Mouse (Mus musculus): ENCODE measurements around the gene Stk39. TPM values are rescaled to one million over a fixed set of nuclear protein-coding genes. Genes with fewer than 3 reads are reported as not detected.

The Stk39 gene
- total and polyA plus RNA-seq, 2 experiments = 0.54 to 1.7 TPM

DNA sequence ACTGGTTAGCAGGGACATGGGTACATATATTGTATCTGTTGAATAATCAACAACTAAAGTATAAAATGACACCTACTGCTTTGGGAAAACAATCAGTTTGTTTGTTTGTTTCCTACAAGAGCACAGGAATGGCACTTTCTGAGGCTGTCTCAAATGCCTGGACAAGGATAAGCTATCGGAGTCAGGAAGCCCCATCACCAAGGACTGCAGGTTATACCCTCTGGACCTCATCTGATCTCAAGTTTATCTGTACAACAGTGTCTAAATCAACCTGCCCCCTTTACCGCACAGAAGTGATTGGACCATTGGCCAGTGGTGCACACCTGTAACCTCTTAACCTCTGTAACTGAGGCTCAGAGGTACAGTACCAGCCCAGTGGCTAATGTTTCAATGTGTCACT lies 211.2 kb downstream of the Stk39 start:
- WGBS = 93% methylated on average over 2 of the region's 2 CpGs
- no peak for DNase-seq (ENCODE audit: extremely low read depth, low read depth, low spot score)
- no peaks in the 10 kb centered on the region for H3K4me1 ChIP-seq (ENCODE audit: control insufficient read depth, insufficient read depth, low read length)
- H3K27me3 ChIP-seq (ENCODE audit: control insufficient read depth, insufficient read depth, low read length) = no peaks in the 10 kb centered on the region
- TF ChIP-seq CTCF (IDR thresholded peaks at IDR 0.05; ENCODE audit: low read depth, low read length) (no peak), POLR2A (IDR thresholded peaks at IDR 0.05; ENCODE audit: extremely low read depth, insufficient read depth, low read length) (no peak)
- H3K9ac ChIP-seq (ENCODE audit: low read depth, low read length) = no peak overlapping the region
- no peak overlapping the region for H3K27ac ChIP-seq (replicated peaks; ENCODE audit: insufficient read depth, low read depth, low read length)
- no peaks in the 10 kb centered on the region for H3K79me2 ChIP-seq (ENCODE audit: control insufficient read depth, insufficient read depth, low read length)
- H3K36me3 ChIP-seq (ENCODE audit: control insufficient read depth, insufficient read depth, low read length) = no peaks in the 10 kb centered on the region
- no peak overlapping the region for H3K4me3 ChIP-seq (ENCODE audit: insufficient read depth, low read depth, low read length)

DNA sequence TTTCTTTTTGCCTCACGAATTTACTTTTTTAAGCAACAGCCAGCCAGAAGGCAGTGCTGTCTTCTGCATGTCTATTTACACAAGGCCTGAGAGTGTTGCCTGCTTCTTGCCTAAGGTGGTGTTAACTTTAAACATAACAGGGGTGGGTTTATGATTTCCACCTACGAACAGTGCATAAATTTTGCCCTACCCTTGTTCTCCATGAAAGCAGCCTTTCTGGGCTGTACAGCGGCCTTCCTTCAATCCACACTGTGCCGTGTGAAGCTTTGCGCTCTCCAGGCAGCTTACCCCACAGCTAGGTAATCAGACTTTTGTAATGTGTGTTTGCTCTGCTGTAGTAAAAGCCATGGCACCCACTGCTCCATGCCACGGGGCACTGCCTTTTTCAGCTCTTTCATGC lies 214.5 kb downstream of the Stk39 start:
- Histone ChIP-seq H3K27me3 (ENCODE audit: control insufficient read depth, insufficient read depth, low read length) (no peaks in the 10 kb centered on the region), H3K27ac (replicated peaks; ENCODE audit: insufficient read depth, low read depth, low read length) (no peak overlapping the region), H3K4me3 (ENCODE audit: insufficient read depth, low read depth, low read length) (no peak overlapping the region), H3K9ac (ENCODE audit: low read depth, low read length) (no peak overlapping the region), H3K4me1 (ENCODE audit: control insufficient read depth, insufficient read depth, low read length) (no peaks in the 10 kb centered on the region), H3K36me3 (ENCODE audit: control insufficient read depth, insufficient read depth, low read length) (no peaks in the 10 kb centered on the region), H3K79me2 (ENCODE audit: control insufficient read depth, insufficient read depth, low read length) (no peaks in the 10 kb centered on the region)
- DNase-seq (ENCODE audit: extremely low read depth, low read depth, low spot score) = no peak
- no peak for TF ChIP-seq POLR2A (IDR thresholded peaks at IDR 0.05; ENCODE audit: extremely low read depth, insufficient read depth, low read length)
- no peak for TF ChIP-seq CTCF (IDR thresholded peaks at IDR 0.05; ENCODE audit: low read depth, low read length)
- WGBS = 69% methylated on average over 6 of the region's 6 CpGs

- no peak overlapping the region for H3K4me3 ChIP-seq (ENCODE audit: insufficient read depth, low read depth, low read length)
- H3K36me3 ChIP-seq (ENCODE audit: control insufficient read depth, insufficient read depth, low read length) = no peaks in the 10 kb centered on the region
- H3K9ac ChIP-seq (ENCODE audit: low read depth, low read length) = no peak overlapping the region
- no peaks in the 10 kb centered on the region for H3K4me1 ChIP-seq (ENCODE audit: control insufficient read depth, insufficient read depth, low read length)
- no peak overlapping the region for H3K27ac ChIP-seq (replicated peaks; ENCODE audit: insufficient read depth, low read depth, low read length)
- H3K79me2 ChIP-seq (ENCODE audit: control insufficient read depth, insufficient read depth, low read length) = no peaks in the 10 kb centered on the region
- no peak for TF ChIP-seq POLR2A (IDR thresholded peaks at IDR 0.05; ENCODE audit: extremely low read depth, insufficient read depth, low read length)
- TF ChIP-seq CTCF (IDR thresholded peaks at IDR 0.05; ENCODE audit: low read depth, low read length) = no peak
- DNase-seq (ENCODE audit: extremely low read depth, low read depth, low spot score) = no peak
- no peaks in the 10 kb centered on the region for H3K27me3 ChIP-seq (ENCODE audit: control insufficient read depth, insufficient read depth, low read length)
- WGBS = 90% methylated on average over 8 of the region's 8 CpGs
Measured at GRCm38 (mm10) chr2:68256472-68256871, 215.6 kb downstream of the Stk39 start.

DNA sequence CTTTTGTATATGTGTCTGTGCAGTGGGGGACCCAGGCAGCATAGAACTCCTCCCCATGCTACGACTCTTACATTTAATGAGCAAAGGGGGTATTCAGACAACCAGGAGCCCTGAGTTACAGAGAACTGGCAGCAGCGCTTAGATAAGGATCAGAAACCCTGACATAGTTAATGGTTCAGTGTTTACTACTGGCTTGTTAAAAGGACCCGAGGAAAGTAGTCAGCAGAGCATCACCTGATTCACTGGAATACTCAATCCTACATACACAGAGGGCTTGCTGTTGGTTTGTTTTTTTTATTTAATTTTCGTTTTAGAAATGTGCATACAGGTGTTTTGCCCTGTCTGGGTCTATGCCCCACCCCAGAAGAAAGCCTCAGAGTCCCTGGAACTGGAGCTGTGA lies 217.3 kb downstream of the Stk39 start:
- H3K27me3 ChIP-seq (ENCODE audit: control insufficient read depth, insufficient read depth, low read length) = no peaks in the 10 kb centered on the region
- no peak overlapping the region for H3K9ac ChIP-seq (ENCODE audit: low read depth, low read length)
- TF ChIP-seq POLR2A (IDR thresholded peaks at IDR 0.05; ENCODE audit: extremely low read depth, insufficient read depth, low read length) (no peak), CTCF (IDR thresholded peaks at IDR 0.05; ENCODE audit: low read depth, low read length) (no peak)
- H3K4me3 ChIP-seq (ENCODE audit: insufficient read depth, low read depth, low read length) = no peak overlapping the region
- H3K36me3 ChIP-seq (ENCODE audit: control insufficient read depth, insufficient read depth, low read length) = no peaks in the 10 kb centered on the region
- H3K4me1 ChIP-seq (ENCODE audit: control insufficient read depth, insufficient read depth, low read length) = no peaks in the 10 kb centered on the region
- H3K79me2 ChIP-seq (ENCODE audit: control insufficient read depth, insufficient read depth, low read length) = no peaks in the 10 kb centered on the region
- no peak overlapping the region for H3K27ac ChIP-seq (replicated peaks; ENCODE audit: insufficient read depth, low read depth, low read length)
- 53% methylated on average over 4 of the region's 4 CpGs for WGBS
- DNase-seq (ENCODE audit: extremely low read depth, low read depth, low spot score) = no peak

DNA sequence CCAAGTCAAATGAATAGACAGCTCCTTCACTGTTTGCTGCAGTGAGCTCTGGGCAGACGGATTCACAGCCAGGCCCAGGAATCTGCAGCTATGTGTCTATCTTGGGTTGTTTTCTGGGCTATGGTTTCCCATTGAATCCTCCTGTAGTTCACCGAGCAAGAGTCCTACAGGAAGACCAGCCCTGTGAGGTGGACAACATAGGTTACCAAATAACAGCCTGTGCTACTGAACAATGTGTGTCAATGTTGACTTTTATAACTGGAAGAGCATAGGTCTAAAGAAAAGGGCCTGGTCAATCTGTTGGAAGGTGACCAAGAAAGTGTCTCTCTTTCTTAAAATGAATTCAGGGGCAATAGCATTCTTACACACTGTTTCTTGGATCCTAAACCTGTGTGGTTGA lies 218.8 kb downstream of the Stk39 start:
- WGBS = 72% methylated on average over 2 of the region's 2 CpGs
- Histone ChIP-seq H3K4me1 (ENCODE audit: control insufficient read depth, insufficient read depth, low read length) (no peaks in the 10 kb centered on the region), H3K36me3 (ENCODE audit: control insufficient read depth, insufficient read depth, low read length) (no peaks in the 10 kb centered on the region), H3K79me2 (ENCODE audit: control insufficient read depth, insufficient read depth, low read length) (no peaks in the 10 kb centered on the region), H3K27me3 (ENCODE audit: control insufficient read depth, insufficient read depth, low read length) (no peaks in the 10 kb centered on the region), H3K27ac (replicated peaks; ENCODE audit: insufficient read depth, low read depth, low read length) (no peak overlapping the region), H3K9ac (ENCODE audit: low read depth, low read length) (no peak overlapping the region), H3K4me3 (ENCODE audit: insufficient read depth, low read depth, low read length) (no peak overlapping the region)
- no peak for TF ChIP-seq POLR2A (IDR thresholded peaks at IDR 0.05; ENCODE audit: extremely low read depth, insufficient read depth, low read length)
- no peak for TF ChIP-seq CTCF (IDR thresholded peaks at IDR 0.05; ENCODE audit: low read depth, low read length)
- no peak for DNase-seq (ENCODE audit: extremely low read depth, low read depth, low spot score)

DNA sequence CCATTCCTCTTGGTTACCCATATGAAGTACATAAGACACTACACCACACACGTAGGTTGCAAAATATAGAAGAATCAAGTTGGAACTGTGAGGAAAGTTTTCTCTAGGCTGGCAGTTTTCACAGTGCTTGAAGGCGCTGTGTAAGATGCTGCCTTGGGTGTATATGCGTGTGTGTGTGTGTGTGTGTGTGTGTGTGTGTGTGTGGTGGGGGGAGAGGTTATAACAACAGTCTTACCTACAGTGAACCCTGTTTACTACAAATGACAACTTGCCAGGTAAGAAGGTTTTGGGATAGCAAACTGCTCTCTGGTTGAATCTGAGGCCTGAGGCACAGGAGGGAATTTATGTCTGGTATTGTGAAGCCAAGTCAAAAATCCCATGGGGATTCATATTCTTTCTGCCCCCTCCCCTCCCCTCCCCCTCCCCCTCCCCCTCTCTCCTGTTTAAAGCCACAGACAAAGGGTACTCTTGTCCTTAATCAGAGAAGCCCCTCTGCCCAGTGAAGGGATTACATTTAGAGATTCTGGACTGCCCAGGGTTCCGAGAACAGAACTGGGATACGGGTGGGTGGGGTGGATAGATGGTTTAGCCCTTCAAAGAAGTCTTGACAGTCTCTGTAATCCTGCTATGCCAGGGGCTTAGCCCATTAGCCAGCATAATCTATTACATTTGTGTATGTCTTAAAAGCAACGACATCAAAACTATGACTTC lies 219.9 kb downstream of the Stk39 start:
- H3K27ac ChIP-seq (replicated peaks; ENCODE audit: insufficient read depth, low read depth, low read length) = no peak overlapping the region
- H3K79me2 ChIP-seq (ENCODE audit: control insufficient read depth, insufficient read depth, low read length) = no peaks in the 10 kb centered on the region
- H3K4me3 ChIP-seq (ENCODE audit: insufficient read depth, low read depth, low read length) = no peak overlapping the region
- H3K4me1 ChIP-seq (ENCODE audit: control insufficient read depth, insufficient read depth, low read length) = no peaks in the 10 kb centered on the region
- no peaks in the 10 kb centered on the region for H3K27me3 ChIP-seq (ENCODE audit: control insufficient read depth, insufficient read depth, low read length)
- H3K36me3 ChIP-seq (ENCODE audit: control insufficient read depth, insufficient read depth, low read length) = no peaks in the 10 kb centered on the region
- no peak for DNase-seq (ENCODE audit: extremely low read depth, low read depth, low spot score)
- H3K9ac ChIP-seq (ENCODE audit: low read depth, low read length) = no peak overlapping the region
- 97% methylated on average over 6 of the region's 6 CpGs for WGBS
- TF ChIP-seq POLR2A (IDR thresholded peaks at IDR 0.05; ENCODE audit: extremely low read depth, insufficient read depth, low read length) (no peak), CTCF (IDR thresholded peaks at IDR 0.05; ENCODE audit: low read depth, low read length) (no peak)
